Mouse (Mus musculus) myocyte (in vitro differentiated cells): ENCODE results near the gene Fam171a2.

Source experiments
- CEBPB ChIP-seq: IDR thresholded peaks from 2 replicates; pipeline ENCODE4 v1.6.1; 2011; ENCODE audit warnings: mild to moderate bottlenecking, moderate library complexity; ENCODE audit not compliant: poor library complexity, insufficient read depth, severe bottlenecking
- MAX ChIP-seq: IDR thresholded peaks from one replicate; pipeline ENCODE4 v1.6.1; 2011; ENCODE audit warnings: low read depth, mild to moderate bottlenecking, control low read depth
- POLR2A ChIP-seq: IDR thresholded peaks from one replicate; pipeline ENCODE4 v1.6.1; 2011; ENCODE audit warnings: low read depth, mild to moderate bottlenecking, control low read depth, moderate library complexity; ENCODE audit not compliant: insufficient read length
- POLR2AphosphoS2 ChIP-seq: IDR thresholded peaks from one replicate; pipeline ENCODE4 v1.6.1; 2011; ENCODE audit warnings: low read depth, control low read depth; ENCODE audit not compliant: insufficient read length
- REST ChIP-seq: IDR thresholded peaks from one replicate; pipeline ENCODE4 v1.6.1; 2011; ENCODE audit warnings: mild to moderate bottlenecking, control low read depth, moderate library complexity; ENCODE audit not compliant: insufficient read depth, insufficient read length
- SRF ChIP-seq: IDR thresholded peaks from one replicate; pipeline ENCODE4 v1.6.1; 2011; ENCODE audit warnings: low read depth; ENCODE audit not compliant: control insufficient read depth, insufficient read length
- TCF12 ChIP-seq: IDR thresholded peaks from one replicate; pipeline ENCODE4 v1.6.1; 2011; ENCODE audit warnings: mild to moderate bottlenecking, control low read depth; ENCODE audit not compliant: poor library complexity, insufficient read depth, severe bottlenecking
- USF1 ChIP-seq: IDR thresholded peaks from one replicate; pipeline ENCODE4 v1.6.1; 2011; ENCODE audit warnings: low read depth, mild to moderate bottlenecking, control low read depth, moderate library complexity

- no peak for TF ChIP-seq POLR2A
- TF ChIP-seq REST = no peak
- no peak for TF ChIP-seq SRF
- TF ChIP-seq USF1 = no peak
- no peak for TF ChIP-seq MAX
- no peak for TF ChIP-seq TCF12
- TF ChIP-seq POLR2AphosphoS2 = no peak
- TF ChIP-seq CEBPB = no peak
Observed at GRCm38 (mm10) chr11:102469648-102470357, 22.3 kb upstream of the Fam171a2 start, which contains the start of gene Itga2b.
